Mouse (Mus musculus) T-helper 17 cell (primary cell): ENCODE measurements around the gene Pds5b.
"Not testable (repeated sequence)": the region's sequence is repeated elsewhere in the genome, so short reads cannot be mapped to it uniquely, and the experiment has no call there.

Experiments
- in situ Hi-C, 2 experiments: fragments of 300-600 bp; cut with MboI, MseI; formaldehyde crosslinking; loops; 1 replicate in 1 of 2; 2 replicates in 1 of 2; pipeline ENCODE4 v1.15.1; 2025; ENCODE audit warnings: high pct_unique_total_duplicates in 2 of 2

Gene Pds5b

DNA sequence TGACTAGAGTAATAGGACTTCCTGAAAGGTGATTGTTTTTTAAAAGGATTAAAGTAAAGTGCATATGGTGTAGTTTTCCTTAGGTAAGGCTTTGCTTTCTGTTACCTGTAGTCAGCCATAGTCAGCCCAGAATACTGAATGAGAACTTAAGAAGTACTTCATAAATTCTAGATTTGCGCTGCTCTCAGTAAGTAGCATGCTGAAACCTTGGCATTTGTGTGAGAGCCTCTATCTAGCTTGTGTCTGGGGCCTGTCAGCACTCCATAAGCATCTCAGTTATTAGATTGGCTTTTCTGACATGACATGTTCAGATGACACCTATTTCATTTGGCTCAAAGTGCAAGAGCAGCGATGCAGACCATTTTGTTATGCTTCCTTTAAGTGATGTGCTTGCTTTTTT is 19.7 kb downstream of the Pds5b start:
- in situ Hi-C loops: no loop called here

DNA sequence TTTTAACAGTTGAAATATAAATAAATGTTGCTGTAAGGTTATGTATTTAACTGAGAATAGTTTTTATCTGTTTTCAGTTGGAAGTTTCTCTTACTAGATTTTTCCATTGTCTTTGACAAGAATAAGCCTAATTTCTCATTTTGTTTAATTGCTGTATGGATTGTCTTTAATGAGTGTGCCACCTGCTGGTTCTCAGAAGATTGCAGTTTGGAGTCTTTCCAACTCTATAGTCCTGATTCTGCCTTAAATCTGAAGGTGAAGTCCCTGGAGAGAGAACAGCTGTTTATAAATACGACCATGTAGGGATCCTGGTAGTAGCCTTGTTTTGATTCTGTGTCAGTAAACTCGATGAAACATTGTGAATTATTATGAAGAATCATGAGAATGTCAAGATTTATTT is 29.2 kb downstream of the Pds5b start:
- in situ Hi-C loops: no loop called here

DNA sequence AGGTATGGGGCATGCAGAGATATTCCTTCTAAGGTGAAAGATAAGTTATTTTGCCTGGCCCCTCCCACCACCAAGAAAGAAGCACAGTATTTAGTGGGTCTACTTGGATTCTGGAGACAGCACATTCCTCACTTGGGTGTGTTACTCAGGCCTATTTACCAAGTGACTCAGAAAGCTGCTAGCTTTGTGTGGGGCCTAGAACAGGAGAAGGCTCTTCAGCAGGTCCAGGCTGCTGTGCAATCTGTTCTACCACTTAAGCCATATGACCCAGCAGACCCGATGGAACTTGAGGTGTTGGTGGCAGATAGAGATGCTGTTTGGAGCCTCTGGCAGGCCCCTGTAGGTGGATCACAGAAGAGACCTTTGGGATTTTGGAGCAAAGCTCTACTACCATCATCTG is 33.1 kb downstream of the Pds5b start:
- in situ Hi-C loops: not testable (repeated sequence)

DNA sequence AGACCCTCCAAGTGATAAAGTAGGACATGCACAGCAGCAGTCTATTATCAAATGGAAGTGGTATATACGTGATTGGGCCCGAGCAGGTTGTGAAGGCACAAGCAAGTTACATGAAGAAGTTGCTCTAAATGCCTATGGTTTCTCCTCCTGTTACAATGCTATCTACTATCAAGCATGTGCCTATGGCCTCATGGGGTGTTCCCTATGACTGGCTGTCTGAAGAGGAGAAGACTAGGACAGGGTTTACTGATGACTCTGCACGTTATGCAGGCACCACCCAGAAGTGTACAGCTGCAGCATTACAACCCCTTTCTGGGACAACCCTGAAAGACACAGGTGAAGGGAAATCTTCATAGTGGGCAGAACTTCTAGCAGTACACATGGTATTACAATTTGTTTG is 33.6 kb downstream of the Pds5b start:
- in situ Hi-C loops: not testable (repeated sequence)

DNA sequence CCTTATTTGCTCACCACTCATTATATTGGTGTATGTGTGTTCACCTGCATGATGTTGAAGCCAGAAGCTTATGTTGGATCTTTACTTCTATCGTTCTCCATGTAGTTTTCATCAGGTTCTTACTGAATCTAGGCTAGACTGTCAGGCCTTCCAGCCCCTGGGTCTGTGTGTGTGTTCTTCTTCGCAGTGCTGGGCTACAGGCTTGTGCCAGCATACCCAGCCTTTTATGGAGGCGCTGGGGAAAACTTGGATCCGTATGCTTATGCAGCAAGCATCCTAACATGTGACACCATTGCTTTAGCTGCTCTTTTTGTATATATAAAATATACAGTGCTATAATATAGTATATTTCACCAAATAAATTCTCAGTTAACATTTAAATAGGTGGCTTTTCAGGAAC is 38.0 kb downstream of the Pds5b start:
- in situ Hi-C loops: no loop called here

DNA sequence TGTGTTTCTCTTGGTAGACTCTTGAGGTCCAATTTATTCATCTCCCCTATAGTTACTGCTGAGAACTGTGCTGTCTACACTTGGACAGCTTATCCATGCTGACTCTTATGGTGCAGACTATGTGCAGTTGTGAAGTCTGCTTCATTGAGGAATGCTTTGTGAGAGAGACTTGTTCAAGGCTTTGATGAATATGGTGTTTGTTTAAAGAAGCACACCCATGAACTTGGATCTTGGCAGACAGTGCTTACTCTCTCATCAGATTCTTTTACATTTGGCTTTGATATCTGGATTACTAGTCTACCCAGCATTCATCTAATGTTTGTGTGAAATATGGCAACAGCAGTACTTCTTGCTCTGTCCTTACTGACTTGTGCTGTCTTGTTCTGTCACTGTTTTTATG is 39.9 kb downstream of the Pds5b start:
- in situ Hi-C loops: no loop called here

DNA sequence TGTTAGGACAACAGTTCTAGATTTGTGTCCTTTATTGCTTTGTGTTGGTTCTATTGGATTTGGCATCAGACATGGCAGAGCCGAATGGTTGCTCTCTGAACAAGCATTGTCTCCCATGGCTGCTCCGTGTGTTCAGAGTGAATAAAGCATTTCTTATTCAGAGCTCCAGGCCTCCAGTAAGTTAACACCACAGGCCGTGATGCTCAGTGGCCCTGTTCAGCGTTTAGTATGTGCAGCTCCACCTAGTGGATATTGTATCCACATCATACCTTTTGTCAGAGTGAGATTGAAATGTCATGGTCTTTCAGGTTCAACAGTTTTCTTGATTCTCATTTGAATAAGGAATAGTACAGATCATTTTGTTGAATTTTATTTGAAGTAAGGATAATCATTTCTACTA is 44.2 kb downstream of the Pds5b start:
- in situ Hi-C loops: no loop called here

DNA sequence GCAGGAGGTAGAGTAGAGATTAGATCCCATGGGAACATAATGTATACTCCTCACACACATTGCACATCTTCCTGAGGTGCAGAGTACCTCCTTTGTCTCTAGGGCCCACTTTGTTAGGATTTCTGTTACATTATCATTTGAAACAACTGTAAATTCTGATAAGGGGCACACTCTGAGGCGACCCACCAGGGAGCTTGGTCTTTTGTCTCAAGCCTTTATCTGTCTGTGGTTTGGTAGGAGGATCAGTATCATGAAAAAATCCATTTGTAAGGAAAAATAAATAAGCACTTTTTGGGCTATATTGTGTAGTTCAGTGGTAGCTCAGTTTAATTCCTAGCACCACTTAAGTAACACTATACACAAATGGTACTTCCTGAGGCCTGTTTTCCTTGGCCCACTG is 51.1 kb downstream of the Pds5b start:
- in situ Hi-C loops: no loop called here

DNA sequence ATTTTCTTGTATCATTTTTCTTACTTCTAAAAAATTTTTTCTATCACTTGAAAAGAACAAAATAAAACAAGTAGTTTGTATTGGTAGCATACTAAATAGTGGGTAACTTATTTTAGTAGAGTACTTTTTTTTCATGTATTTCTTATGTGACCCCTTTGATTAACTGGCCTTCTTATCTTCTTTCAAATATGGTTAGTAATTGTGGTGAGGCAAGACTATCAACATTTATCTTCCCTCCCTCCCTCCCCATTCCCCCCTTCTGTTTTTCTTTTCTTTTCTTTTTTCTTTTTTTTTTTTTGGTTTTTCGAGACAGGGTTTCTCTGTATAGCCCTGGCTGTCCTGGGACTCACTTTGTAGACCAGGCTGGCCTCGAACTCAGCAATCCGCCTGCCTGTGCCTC is 63.5 kb downstream of the Pds5b start:
- in situ Hi-C loops: not testable (repeated sequence)

DNA sequence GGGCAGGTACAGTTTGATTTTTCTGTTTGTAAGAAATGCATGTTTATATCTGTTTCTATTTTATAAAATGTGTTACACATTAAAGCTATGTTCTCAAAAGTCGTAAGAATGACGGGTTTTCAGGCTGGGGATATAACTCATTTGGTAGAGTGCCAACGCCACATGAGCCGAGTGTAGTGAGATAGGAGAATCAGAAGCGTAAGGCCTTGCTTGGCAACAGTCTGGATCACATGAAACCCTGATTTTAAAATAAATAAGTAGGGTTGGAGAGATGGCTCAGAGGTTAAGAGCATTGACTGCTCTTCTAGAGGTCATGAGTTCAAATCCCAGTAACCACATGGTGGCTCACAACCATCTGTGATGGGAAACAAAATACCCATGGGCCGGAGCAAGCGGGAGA is 65.8 kb downstream of the Pds5b start:
- in situ Hi-C loops: no loop called here

DNA sequence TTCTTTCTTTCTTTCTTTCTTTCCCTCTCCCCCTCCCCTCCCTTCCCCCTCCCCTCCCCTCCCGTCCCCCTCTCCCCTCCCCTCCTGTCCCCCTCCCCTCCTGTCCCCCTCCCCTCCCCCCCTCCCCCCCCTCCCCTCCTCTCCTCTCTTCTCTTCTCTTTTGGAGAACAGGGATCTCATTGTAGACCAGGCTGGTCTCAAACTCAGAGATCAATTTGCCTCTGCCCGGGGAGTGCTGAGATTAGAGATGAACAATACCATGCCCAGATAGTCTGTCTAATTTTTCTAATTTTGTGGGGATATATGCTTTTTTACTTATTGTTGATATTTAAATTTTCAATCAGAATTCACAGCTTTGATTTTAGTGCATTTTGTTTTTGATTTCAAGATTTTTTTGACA is 67.1 kb downstream of the Pds5b start:
- in situ Hi-C loops: no loop called here

DNA sequence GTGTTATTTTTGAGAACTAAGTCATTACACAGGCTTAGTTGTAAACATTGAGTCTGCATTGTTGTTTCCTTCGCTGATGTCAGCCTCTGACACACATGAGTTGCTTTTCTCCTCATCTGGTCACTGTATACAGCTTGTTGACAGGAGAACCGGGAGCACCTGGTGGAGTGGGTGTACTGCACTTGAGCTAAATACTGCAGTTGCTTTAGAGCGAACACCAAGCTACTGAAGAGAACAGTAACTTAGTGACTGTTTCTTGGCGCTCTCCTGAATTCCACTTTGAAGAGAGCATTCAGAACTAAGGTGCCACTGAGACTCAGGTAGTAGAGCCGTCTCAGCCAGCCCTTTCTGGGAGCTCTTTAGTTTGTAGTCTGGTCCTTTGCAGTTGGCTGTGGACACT is 83.1 kb downstream of the Pds5b start:
- in situ Hi-C loops: no loop called here

DNA sequence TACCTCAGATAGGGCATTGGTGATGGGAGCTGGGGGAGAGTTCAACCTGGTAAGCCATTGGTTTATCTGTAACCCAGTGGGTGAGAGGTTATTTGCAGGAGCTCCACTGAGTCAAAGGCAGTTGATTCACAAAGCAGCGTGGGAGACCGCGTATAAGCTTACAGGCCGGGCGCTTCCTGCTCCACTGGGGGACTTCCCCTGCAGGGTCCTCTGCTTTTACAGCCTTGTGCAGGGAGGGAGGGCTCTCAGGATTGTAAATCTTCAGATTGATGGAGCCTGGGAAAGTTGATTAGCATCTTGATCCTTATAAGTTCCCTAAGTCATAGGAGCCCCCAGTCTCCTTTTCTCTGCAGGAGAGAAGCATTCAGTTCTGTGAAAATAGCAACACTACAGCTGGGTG is 98.9 kb downstream of the Pds5b start:
- in situ Hi-C loops: no loop called here

DNA sequence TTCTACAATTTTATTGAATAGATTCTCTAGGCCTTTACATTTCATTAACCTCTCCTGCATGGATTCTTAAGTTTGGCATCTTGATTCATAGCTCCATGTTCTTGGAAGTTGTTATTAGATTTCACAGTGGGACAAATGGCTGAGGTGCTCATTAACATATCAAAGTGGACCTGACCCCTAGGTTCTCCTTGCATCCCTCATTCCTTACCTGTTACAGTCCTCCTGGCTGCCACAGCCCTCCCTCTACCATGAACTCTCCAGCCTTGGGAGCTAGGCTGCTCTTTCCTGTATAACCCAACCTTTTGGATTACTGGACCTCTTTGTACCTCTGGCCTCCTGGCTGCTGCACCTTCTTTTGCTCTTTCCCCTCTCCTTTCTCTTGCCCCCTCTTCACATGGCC is 99.5 kb downstream of the Pds5b start:
- in situ Hi-C loops: no loop called here

DNA sequence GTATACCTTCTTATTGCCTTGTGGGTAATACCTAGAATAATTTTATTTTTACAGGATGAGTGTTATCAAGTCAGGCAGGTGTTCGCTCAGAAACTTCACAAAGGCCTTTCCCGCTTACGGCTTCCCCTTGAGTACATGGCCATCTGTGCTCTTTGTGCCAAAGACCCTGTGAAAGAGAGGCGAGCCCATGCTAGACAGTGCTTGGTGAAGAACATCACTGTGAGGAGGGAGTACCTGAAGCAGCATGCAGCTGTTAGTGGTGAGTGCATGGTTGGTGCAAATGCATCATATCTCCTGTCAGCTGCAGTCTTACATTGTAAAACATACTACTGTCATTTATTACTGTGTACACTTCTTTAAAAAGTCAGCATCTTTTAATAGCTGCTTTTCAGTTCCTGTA is 114.7 kb downstream of the Pds5b start:
- in situ Hi-C loops: no loop called here

DNA sequence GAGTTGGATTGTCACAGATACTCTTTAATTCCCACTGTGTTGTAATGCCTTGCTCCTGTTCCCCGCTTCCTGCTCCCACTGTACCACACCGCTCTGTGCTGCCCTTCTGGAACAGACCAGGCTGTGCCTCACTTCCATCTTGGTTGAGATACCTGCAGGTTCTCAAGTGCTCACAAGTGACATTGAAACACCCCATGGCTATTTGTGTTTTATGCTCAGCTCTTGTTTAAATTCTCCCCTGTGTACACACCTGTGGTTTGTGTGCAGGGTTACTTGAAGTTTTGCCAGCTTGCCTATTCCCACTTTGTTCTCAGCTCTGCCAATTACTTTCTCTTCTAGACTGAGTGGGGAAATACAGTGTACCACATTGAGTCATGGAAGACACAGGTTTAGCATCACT is 115.5 kb downstream of the Pds5b start:
- in situ Hi-C loops: no loop called here

DNA sequence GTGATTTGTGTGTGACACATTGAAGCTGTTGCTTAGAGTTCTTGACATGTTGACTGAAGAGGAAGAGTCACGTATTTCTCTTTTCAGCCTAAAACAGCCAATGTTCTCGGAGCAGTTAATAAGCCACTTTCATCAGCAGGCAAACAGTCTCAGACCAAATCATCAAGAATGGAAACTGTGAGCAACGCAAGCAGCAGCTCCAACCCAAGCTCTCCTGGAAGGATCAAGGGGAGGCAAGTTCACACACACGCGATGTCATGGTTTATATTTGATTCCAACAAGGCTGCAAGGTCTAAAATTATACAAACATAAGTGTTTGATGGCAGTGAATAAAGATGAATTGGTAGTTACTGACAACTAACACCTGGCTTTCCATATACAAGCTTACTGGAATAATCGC is 120.6 kb downstream of the Pds5b start:
- in situ Hi-C loops: no loop called here

DNA sequence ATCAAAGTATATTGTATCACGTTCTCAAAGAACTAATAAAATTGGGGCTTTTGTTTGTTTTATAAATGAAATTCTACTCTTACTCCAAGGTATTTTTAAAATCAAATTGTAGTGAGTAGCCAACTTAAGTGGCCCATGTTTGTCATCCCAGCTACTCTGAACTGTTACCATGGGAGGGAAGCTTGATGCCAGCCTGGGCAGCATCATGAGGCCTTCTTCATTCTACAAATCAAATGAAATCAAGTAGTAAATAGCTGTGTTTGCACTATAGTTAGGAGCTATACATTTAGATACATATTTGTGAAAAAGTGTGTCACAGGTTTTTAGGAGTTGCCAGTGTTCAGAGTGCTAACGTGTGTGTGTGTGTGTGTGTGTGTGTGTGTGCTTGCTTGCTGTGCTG is 126.5 kb downstream of the Pds5b start:
- in situ Hi-C loops: no loop called here

DNA sequence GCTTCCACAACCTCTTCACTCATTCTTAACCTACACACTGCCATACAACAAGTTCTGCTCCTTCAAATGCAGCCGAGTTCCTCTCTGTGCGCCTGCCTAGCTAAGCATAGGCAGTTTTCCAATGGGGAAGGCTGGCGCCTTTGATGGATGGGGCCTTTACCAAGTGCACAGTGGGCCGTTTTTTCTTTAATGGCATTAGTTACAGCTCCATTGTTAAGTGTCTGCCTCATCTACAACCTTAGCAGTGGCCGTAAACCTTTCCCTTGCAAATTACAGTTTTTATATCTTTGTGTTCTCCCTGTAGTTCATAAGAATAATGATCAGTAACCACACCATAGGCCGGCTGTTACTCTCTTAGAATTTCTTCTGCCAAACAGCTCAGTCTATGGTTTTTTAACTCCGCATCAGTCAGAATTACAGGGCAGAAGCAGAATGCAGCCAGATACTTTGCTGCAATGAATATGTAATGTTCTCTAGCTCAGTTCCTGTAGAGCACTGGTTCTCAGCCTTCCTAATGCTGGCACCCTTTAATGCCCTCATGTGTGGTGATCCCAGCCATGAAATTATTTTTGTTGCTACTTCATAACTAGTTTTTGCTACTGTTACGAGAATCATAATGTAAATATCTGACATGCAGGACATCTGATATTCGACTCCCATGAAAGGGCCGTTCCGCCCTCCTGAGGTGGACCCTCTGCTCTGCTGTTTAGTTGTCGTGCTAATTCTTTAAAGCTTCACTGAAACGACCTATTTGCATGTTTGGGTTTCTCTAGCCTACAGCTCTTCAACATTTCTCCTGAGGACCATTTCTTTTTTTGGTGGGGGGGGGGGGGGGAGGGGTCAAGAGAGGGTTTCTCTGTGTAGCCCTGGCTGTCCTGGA is 140.8 kb downstream of the Pds5b start:
- in situ Hi-C loops: no loop called here

DNA sequence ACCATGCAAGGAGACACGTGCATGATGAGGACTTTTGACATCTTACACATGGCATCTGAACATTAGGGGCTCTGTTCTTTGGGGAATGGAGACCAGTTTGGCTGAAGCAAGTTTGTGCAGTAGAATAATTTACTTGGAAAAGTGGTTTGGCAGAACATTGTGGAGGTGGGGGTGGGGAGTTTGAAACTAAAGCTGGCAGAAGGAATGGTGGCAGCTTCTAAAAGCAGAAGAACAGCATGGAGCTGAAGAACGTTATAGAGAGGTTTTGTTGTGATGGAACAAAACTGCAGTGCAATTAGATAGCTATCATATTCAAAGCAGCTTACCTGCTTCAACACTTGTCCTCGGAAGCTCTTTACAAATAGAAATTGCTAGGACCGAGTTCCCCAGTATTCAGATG is 141.9 kb downstream of the Pds5b start:
- in situ Hi-C loops: no loop called here

DNA sequence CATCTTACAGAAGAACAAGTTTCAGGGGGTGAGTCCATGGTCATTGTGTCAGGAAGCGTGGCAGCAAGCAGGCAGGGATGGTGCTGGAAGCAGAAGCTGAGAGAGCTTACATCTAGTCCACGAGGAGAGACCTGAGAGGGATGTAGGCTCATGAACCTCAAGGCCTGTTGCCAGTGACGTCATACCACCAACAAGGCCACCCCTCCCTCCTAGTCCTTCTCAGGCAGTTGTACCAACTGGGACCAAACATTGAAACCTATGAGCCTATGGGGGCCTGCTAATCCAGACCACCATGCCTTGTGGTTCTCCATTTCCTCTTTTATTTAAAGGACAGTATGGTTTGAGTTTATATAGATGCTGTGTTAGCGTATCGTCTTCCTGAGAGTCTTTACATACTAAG is 143.2 kb downstream of the Pds5b start:
- in situ Hi-C loops: no loop called here

DNA sequence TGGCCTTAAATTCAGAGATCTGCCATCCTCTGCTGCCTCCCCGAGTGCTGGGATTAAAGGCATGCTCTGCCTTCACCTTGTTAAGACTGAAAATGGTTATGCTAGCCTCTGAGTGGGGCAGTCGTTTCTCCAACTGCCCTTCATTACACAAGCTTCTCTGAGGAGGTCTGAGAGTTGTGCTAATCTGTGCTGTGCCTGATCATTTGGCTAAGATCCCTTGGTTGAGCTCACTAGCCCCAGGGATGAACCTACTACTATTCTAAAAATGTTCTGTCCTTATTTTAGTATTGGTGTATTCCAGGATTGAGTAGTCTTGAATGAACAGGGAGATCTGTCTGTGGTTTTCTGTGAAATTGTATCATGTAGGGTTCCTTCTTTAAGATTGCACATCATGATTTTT is 144.5 kb downstream of the Pds5b start:
- in situ Hi-C loops: no loop called here

DNA sequence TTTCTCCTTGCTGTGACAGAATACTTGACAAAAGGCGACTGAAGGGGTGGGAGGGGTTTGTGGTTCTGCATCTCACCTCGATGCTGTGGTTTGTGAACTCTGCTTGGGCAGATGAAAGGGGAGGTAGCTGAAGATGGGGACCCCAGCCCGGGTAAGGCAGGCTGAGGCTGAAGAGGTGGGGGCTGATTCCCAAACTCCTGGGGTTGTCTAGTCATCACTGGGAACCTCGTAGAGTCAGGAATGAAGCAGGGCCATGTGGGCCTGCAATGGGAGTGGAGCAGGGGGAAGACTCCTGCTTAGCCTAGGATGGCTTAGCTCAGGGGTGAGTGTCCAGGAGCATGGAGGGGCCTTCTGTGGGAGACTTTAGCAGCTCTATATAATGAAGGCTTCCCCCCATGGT is 145.3 kb downstream of the Pds5b start:
- in situ Hi-C loops: no loop called here

DNA sequence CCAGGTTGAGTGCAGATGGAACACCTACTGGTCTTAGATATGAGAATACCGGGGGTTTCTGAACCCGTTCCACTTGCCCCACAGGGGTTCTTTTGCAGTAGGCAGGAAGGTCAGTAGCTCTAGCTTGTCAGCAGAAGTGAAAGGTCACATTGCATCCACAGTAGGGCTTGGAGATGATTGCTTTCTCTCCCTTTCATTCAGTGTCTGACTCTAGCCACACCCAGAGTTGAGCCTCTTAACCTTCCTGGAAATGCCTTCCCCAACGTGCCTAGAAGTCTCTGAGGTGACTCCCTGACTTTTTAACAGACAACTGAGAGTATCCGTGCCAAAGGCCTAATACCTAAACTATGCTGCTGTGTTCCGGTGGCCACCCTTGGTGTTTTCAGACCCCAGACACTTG is 146.0 kb downstream of the Pds5b start:
- in situ Hi-C loops: no loop called here
